Mouse (Mus musculus): ENCODE data around the gene Mipol1.

- no peak for TF ChIP-seq GATA1 (IDR thresholded peaks at IDR 0.05; ENCODE audit: borderline replicate concordance, low read length)
- TF ChIP-seq FLI1 (IDR thresholded peaks at IDR 0.05; ENCODE audit: low read length) = no peak
Observed at GRCm38 (mm10) chr12:57204276-57204851, 25.9 kb upstream of the Mipol1 start.
